Mouse (Mus musculus): ENCODE data around the gene Lsm6.

DNA sequence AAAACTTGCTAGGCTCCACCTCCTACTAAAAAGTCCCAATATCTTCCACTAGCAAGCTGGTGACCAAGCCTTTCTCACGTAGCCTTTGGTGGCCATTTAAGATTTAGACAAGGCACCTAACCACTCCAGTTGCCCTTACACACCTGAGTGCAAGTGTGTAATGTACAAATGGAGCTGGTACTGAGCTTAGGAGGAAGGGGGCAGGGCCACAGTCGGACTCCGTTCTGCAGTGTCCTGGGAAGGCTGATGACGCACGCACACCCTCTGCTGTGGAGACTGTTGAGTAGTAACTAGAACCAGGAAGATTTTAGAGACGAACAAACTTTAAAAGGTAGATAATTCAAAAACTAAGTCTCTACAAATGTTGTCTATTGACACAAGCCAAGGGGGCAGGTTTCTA, 19.7 kb downstream of the Lsm6 start:
- no peak for TF ChIP-seq CTCF (IDR thresholded peaks at IDR 0.05; ENCODE audit: borderline replicate concordance, insufficient read depth, low read depth, low read length)
- no peak for TF ChIP-seq POLR2A (IDR thresholded peaks at IDR 0.05; ENCODE audit: borderline replicate concordance, insufficient read depth, low read length)
